Mouse (Mus musculus): Measurements from ENCODE around the gene Ar.

- TF ChIP-seq CTCF (IDR thresholded peaks at IDR 0.05; ENCODE audit: low read depth) (no peak), EP300 (optimal IDR thresholded peaks at IDR 0.05) (no peak)
Measured at GRCm38 (mm10) chrX:98323105-98323504, 174.5 kb downstream of the Ar start.

Data from stomach, postnatal 0 days (tissue).